Mouse (Mus musculus): Measurements from ENCODE around the gene Gpatch2.

Gene Gpatch2

DNA sequence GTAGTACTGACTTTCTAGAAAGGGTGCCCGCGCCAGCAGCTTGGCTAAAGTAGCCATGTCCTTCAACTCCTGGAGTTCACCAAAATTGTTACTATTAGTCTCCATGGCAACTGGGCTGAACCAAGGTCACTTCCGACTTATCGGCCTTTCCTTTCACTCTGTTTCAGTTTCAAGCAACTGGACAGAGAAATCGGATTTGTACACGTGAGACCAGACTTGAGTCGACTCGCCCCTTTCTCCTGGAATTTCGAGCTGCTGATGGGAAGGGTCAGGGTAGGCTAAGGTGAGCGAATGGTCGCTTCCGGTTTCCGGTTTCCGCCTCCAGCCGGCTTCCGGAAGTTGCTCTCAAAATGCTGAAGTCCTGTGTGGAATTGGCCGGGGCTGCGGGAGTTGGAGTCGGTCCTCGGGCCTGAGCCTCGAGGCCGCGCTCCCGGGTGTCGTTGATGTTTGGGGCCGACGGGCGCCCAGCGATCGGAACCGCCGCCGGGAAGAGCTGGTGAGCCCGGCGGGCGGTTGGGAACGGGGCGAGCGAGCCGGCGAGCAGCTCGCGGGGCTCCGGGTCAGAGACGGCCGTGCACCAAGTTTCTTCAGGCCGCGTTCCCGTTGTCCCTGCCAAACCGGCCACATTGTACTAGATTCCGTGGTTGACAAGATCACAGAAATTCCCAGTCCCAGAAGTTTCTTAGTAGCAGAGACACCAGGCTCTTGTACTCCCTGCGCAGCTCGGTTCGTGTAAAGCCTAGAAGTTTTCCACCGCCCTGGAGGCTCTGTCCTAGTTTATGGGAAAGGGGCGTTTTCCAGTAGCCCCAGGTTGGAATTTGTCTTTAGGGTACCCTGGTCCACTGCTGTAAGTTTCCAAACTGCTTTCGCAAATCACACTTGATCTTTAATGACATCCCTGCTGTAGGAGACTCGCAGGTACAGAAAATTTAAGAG, at the start of gene Gpatch2, which contains the start of gene Spata17:
Gene Gpatch2, plus strand, starts transcription at position 328 of the 936 bp plus-strand sequence.
Gene Spata17, minus strand, starts transcription at position 285 of the 936 bp plus-strand sequence.
- peak; percentile 92 for DNase-seq (ENCODE audit: low read depth)

DNA sequence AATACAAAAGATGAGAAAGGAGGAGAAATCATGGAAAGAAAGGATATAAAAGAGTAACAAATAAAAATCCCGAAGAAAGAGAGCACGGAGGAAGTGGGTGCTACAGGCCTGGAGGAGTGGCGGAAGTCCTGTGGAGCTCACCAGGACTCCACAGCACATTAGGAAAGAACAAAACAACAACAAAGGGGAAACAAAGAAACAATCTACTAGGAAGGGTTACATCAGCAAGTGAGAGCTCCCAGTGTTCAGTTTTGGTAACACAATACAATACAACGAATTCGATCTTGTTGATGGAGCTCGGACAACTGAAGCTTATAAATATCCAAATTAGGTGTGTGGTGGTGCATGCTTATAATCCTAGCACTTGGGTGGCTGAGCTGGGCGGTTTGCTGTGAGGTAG, 45.7 kb upstream of the Gpatch2 start:
- no peak for DNase-seq (ENCODE audit: low read depth)

DNA sequence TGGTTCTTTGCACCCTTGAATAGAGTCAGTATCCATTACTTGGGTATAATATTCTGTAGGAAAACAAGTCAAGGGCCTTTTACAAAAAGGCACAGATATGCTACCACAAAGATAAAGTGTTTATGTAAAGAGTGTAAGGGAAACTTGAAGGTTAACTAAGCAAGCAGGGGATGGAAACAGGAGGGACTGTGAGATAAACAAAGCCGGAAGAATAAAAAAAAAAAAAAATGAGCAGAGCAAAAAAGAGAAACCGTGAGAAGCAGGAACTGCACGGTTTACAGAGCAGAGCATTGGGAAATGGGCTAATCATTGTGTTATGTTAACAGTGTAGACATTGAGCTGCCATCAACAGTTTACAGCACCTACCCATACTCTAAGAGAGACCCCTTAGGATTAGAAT, 44.9 kb upstream of the Gpatch2 start:
- DNase-seq (ENCODE audit: low read depth) = no peak

DNA sequence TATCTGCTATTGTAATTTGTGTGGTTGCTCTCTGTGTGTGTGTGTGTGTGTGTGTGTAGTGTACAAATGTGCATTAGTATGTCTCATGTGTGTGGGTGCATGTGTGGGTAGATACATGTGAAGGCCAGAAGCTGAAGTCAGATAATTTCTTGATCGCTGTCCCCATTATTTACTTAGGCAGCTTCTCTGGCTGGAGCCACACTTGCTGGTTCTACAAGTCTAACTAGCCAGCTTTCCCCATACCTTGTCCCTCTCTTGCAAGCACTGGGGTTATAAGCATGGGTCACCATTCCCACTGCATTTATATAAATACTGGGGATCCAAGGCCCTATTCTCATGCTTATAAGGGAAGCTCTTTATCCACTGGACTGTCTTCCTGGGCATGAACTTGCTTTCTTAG, 39.3 kb upstream of the Gpatch2 start:
- no peak for DNase-seq (ENCODE audit: low read depth)

DNA sequence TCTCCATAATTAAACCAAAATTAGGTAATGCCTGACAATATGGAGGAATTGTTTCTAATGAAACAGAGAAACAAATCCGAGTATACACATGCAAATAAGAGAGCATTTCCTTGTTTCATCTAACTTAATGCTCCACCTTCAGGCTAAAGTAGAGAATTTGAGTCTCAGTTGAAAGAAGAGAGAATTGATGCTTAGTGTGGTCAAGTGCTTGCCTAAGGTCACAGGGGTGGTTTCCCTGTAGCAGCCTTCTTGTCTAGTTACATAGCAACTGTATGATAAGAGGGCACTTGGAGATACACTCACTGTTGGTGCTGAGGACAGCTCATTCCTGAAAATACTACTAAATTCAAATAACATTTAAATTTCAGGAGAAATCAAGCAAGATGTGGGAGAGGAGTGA, 36.8 kb upstream of the Gpatch2 start:
- DNase-seq (ENCODE audit: low read depth) = no peak

DNA sequence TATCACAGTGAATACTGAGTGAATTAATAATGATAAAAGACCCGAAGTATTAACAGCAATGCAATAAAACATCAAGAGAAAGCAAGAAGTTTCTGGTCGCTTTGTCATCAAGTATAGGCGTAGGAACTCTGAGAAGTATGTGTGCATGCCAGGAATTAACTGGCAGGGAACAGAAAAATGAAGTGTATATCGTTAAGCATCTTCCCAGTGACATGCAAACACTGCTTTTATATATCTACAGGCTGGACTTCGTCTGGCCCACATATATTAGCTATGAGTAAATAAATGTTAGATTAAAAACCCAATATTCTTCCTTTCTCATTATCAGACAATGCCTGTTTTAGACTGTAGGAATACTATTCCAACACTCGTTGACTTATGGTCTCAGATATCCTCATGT, 9.8 kb upstream of the Gpatch2 start:
- no peak for DNase-seq (ENCODE audit: low read depth)

DNA sequence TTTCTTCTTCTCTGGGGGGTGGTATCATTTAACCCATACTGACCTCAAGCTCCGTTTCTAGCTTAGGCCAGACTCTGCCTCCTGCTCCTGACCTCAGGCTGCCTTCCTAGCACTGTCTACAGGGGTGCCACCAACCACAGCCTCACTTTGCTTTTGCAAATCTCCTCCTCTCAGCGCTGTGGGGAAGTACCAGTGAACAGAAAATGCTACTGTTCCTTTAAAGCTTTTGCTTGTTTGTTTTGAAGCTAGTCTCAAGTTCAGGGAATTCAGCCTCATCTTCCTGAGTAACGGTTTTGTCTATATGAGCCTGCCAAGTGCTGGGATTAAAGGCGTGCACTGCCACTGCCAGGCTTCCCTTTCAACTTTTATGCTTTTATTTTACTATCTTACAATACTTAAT, 5.8 kb upstream of the Gpatch2 start:
- no peak for DNase-seq (ENCODE audit: low read depth)

DNA sequence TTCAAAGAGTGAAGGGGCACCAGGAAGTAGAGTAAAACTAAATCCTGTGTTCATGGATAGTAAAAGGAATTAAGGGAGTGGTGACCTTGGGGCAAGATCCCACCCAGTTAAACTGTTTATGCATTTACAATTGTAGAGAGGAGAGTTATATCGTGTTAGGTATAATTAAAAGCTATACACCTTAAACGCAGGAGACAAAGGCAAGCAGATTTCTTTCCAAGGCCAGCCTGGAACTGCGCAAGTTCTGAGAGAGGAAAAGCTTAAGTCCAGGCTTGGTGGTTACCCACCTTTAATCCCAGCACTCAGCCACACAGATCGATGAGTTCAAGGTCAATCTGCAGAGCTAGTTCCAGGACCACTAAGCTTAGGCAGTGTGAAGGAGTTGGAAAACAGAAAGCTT, 4.6 kb upstream of the Gpatch2 start:
- no peak for DNase-seq (ENCODE audit: low read depth)

DNA sequence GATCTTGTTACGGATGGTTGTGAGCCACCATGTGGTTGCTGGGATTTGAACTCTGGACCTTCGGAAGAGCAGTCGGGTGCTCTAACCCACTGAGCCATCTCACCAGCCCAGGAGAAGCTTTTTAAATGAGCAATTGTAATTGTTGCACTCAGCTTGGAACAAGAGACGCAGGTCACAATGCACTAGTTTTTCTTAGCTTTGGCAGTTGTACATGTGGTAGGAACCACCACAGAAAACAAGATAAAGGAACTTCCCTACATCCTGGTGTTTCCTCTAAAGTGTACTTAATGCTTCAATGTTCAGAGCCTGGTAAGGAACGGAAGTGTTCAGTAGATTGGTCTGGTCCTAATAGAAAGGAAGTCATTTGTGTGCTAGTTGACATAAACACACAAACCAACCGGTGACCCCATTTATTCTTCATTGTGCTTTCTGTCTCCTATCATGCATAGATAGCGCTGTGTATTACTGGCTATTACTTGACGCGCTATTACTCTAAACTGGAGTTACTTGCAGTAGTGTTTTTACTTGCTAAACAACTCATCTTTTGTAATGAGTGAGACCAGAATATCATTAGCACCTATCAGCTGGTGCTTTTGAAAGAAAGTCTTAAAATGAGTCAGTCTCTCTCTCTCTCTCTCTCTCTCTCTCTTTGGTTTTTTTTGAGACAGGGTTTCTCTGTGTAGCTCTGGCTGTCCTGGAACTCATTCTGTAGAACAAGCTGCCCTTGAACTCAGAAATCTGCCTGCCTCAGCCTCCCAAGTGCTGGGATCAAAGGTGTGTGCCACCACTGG, 1.5 kb downstream of the Gpatch2 start:
- no peak for DNase-seq (ENCODE audit: low read depth)

DNA sequence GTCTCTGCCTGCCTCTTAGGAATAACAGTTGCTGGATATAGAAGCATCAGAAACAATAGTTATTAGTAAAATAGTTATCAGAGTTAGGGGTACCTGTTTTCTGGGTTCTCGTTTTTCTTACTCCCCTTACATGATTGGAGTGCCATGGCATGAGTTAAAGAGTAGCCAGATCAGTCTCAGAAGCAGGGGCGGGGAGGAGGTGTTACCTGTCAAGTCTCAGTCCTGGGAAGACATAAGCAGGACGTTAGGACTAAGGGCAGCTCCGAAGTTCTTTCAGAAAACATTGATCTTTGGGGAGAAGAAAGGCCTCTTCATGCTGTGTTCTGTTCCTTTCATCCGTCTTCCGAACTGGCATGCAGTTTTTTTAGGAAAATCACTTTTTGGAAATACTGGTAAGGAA, 5.4 kb downstream of the Gpatch2 start:
- no peak for DNase-seq (ENCODE audit: low read depth)

DNA sequence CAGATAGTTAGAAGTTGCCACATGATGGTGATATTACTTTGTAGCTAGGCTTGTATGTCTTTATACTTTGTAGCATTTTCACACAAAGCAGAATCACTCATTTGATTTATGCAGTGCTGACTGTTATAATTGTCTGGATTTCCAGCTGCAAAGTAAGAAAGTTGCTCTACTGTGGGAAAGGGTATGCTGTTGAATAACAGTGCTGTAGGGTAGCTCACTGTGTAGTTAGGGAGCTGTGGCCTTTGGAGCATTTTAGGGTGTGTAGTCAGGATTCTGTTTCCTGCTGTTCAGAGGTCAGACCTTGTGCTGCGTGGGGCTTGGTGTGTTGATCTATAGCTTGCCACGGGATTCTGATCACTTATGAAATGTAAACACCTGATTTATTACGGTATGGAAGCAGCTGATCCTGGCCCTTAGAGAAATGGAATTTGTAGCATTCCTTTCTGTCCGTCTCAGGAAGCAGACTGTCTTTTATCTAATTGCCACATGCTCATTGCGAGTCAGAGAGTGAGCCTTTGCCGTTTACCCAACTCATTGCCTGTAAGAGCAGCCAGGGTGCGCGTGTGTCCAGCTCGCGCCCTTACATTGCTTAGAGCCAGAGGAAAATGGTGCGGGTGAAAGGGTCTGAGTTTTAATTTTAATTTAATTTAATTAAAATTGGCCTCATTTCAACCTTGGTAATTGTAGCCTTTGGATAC, 11.2 kb downstream of the Gpatch2 start:
- DNase-seq (ENCODE audit: low read depth) = no peak

DNA sequence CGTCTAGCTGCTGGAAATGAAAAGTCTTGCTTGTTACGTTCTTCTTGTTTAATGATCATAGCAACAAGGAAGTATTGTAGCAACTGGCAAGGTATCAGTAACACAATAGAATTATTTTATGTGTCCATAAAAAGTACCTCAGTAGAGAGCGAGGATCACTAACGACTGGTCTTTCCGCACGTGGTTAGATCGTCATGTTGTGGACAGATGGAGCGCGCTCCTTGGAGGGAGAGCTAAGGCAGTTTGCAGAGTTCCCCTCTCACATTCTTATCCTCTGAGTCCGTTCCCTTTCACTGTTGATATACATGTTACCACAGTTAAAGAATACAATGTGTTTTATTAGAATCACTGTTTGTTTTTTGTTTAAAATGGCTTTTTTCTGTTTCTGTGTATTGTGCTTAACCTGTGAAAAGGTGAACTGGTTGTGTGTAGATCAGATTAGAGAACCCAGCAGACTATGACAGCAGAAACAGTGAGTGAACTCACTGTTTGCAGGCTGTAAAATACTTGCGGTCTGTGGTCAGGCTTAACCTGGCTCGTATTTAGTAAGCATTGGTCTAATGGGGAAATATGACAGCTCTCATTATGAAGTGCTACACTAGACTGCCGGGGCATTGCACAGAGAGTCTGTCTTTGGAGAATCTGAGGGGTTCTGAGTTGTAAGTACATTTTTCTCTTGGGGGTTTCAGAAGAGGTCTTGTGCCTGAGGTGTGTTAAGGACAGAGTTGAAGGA, 13.3 kb downstream of the Gpatch2 start:
- DNase-seq (ENCODE audit: low read depth) = peak; percentile 32

DNA sequence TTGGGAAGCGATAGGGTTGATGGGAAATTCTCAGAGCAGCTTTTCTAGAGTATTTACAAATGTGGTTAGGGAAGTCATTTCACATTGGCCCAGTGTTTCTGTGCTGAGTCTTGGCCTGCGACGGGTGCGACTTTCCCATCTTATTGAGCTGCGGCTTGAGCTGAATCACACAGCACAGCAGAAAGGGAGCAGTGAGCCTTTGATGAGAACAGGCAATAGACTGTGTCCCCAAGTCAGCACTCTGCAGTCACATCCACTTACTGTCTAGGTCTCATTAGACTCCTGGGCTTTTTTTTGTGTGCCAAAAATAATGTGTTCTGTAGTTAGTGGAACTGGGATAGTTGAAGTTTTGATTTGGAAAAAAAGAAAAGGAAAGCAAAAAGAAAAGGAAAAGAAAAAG, 14.9 kb downstream of the Gpatch2 start:
- no peak for DNase-seq (ENCODE audit: low read depth)

DNA sequence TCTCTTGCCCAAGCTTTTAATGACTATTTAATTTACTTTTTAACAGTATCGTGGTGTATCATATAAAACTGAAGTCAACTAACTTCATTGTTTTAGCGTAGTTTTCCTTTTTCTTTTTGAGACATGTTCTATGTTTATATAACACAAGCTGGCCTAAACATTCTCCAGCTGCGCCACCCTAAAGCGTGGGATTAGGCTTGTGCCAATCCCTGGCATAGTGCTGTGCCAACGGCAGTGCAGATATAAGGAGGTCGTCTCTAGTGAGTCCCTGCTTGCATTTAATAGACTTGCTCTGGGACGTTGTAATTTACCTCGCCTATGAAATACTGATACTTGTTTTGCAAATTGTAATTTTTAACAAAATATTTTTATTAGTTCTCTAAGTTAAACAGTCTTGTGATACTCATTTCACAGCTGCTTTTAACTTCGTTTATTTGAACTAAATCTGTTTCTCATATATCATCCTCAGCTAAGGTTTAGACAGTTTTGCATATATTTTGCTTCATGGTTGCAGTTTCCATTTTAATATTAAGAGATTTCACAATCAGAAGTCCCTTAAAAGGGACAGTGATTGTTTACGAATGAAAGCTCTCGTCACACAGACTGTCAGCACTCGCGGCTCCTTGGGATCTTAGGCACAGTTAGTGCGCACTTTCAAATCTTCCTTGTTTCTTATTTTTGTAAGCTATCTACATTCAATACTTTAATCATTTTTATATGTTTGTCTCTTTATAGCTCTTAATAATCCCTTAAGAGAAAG, 17.1 kb downstream of the Gpatch2 start:
- DNase-seq (ENCODE audit: low read depth) = no peak

DNA sequence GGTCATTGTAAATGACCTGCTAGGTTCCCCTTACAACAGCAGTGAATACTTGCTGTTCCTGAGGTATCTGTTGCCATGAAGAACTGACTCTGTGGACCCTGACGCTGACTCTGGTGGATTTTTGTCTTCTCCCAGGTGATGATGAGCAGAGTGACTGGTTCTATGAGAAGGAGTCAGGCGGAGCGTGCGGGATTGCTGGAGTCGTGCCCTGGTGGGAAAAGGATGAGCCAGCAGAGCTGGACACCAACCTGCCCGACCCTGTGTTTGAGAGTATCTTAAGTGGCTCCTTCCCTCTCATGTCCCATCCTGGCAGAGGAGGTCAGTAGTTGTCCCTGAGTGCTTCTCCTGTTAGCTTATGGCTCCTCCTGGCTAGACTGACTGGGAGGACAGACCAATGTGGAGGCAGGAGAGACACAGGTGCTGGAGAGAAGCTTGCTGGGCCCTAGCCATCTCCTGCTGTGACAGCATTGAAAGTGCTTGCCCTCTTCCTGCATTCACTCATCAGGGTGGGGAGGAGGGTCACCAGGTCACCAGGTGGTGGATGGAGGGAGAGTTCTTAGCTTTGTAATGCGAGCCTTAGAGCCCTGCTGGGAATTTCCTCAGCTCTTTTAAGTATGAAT, 17.8 kb downstream of the Gpatch2 start:
- no peak for DNase-seq (ENCODE audit: low read depth)

DNA sequence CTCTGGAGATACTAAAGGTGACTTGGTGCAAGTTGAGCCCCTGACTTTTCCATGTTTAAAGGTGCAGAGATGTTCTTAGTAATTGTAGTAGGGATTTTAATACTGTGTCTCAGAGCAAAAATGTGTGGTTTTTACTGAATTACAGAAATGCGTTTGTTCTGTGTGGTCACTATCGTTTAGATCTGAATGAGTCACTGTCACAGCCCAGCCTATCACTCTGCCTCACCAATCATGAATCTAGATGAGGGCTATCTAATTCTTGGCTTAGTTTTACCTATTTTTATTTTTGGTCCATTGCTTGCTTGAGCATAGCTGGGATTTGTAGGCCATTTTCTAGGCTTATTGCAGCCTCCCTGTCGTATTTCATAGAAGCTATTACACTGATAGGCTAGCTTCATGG, 19.9 kb downstream of the Gpatch2 start:
- DNase-seq (ENCODE audit: low read depth) = no peak

DNA sequence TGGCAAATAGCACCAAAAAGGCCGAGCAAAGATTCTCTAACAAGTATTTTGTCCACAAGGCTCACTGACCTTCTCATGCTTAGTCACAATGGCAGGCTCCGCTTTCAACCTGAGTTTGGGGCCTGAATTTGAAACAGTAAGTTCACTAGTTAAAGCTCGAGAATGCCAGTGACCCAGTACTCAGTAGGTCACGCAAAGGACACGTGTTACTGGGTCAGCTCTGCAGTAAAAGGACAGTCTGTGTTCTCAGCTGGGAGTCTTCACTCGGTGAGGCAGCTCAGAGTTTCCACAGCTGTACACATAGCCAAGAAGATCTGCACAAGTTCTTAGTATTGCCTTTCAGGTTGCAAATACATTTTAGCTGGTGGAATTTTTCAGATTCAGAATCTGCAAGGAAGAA, 21.0 kb downstream of the Gpatch2 start:
- DNase-seq (ENCODE audit: low read depth) = no peak

DNA sequence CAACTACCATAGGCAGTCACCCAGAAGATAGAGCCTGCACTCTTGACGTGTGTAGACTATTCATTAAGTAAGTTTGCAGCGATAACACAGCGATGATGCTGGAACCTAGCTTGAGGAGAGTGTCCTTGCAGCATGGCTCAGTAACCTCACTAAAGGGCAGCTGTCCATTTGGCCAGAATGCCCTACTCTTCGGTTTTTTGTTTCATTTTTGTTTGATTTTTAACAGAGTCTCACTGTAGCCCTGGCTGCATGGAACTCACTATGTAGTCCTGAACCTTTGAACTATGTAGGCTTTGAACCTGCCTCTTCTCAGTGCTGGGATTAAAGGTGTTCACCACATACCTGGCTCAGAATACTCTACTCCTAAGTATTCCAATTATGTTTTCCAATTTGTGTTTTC, 22.8 kb downstream of the Gpatch2 start:
- DNase-seq (ENCODE audit: low read depth) = no peak

DNA sequence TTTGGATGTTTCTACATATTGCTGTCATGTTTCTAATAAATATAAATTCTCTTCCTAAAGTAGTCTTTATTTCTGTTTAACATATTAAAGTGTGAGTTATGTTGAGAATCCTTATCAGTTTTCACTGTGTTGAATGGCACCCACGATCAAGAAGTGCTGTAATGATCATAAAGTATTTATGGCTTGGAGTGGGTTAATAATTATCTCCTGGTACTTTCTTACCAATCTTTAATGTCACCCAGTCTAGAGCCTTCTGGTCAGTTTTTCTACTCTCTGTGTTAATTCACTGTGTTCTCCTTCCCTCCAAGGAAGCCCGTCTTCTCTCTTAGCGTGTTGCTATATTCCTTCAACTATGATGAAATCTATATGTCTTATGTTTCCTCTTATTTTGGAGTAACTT, 25.0 kb downstream of the Gpatch2 start:
- DNase-seq (ENCODE audit: low read depth) = no peak

DNA sequence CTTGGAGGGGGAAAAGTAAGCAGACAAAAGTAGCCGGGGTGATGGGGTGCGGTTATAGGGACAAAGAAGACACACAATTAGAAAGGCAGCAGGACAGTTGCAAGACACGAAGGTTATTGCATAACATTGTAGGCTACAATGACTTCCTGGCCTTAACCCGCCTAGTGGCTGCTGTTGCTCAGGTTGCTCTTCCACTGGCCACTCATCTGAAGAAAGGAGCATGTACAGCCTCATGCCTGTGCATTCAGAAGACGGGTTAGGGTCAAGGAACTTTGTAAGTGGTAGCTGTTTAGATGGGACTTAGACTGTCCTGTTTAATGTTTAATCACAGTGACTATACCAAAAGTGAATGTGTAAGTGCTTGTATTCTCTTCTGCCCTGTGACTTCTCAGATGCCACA, 26.0 kb downstream of the Gpatch2 start:
- DNase-seq (ENCODE audit: low read depth) = no peak

DNA sequence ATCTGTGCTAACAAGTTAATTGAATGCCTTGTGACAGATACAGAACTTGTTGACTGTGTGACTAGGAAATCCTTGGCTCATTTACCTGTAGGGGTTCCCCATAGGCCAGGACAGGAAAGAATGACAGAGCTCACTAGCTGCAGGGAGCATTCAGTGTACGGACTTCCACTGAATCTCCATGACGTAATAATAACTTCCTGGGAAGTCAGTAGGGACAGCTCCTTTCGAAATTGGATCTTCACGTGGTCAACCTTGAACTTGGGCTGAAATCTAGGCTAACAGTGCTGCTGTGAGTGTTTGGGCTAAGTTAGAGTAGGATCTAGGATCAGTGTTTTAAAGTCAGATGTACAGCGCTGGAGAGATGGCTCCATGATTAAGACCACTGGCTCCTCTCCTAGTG, 29.4 kb downstream of the Gpatch2 start:
- no peak for DNase-seq (ENCODE audit: low read depth)

Data from NIH3T3 (cell line).